Mouse (Mus musculus) embryonic facial prominence, embryonic 10.5 days (tissue): ENCODE measurements around the gene Cd81. TPM values are rescaled to one million over a fixed set of nuclear protein-coding genes. Genes with fewer than 3 reads are reported as not detected.

Source experiments
- DNase-seq: peaks from one replicate; pipeline ENCODE4 v3.0.0-alpha.2; 2017; ENCODE audit warnings: low spot score
- H3K27ac ChIP-seq: fragments of 300-500 bp; sonication (generic); replicated peaks from 2 replicates; pipeline ENCODE4 v1.5.1; 2016; ENCODE audit warnings: mild to moderate bottlenecking
- H3K27me3 ChIP-seq: fragments of 300-500 bp; sonication (generic); replicated peaks from 2 replicates; pipeline ENCODE4 v1.6.1; 2016; ENCODE audit warnings: low read depth, mild to moderate bottlenecking; ENCODE audit not compliant: poor library complexity, severe bottlenecking
- H3K36me3 ChIP-seq: fragments of 300-500 bp; sonication (generic); replicated peaks from 2 replicates; pipeline ENCODE4 v1.6.1; 2016; ENCODE audit warnings: mild to moderate bottlenecking, moderate library complexity
- H3K4me1 ChIP-seq: fragments of 300-500 bp; sonication (generic); 2 replicates; pipeline ENCODE4 v1.6.1; 2016
- H3K4me3 ChIP-seq: fragments of 300-500 bp; sonication (generic); 2 replicates; pipeline ENCODE4 v1.5.1; 2016; ENCODE audit warnings: mild to moderate bottlenecking, moderate library complexity
- H3K9me3 ChIP-seq: fragments of 300-500 bp; sonication (generic); 2 replicates; pipeline ENCODE4 v1.6.1; 2016; ENCODE audit warnings: mild to moderate bottlenecking
- WGBS: fragments of 180-500 bp; shearing (Covaris S2); methylation state at CpG from one replicate; pipeline ENCODE4 v1.1.7; 2016; 5-methylcytosine and 5-hydroxymethylcytosine counted together
- polyA plus RNA-seq: library from polyadenylated mRNA; unstranded; fragments of >200 nt; fragmentation: Nextera tagmentation; extraction: Ambion mirVana; gene quantifications from 2 replicates; pipeline ENCODE4 v1.2.1, GENCODE M21; 2016

The Cd81 gene
- polyA plus RNA-seq, 1 experiment from 2014 or later = 255 TPM

DNA sequence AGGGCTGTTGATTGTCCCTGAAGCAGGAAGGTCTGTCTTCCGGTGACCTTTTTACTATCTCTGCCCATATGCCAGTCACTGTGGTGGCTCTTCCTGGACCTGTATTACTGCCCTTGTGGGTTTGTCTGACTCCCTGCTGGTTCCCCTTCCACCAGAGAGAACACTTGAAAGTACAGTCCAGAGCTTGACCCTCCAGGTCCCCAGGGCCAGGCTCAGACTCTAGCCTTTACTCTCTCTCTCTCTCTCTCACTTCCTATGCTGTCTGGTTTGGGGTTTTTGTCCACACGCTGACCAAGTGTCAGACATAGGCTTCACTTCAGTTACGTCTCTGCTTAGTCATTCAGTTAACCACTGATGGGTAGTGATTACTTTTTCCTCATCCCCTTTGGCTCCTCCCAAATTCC, 9.6 kb upstream of the Cd81 start:
- no peaks in the 10 kb centered on the region for H3K36me3 ChIP-seq
- H3K9me3 ChIP-seq = no peaks in the 10 kb centered on the region
- 0 out of 2 replicates have a peak overlapping the region, but pooled peaks have one; percentile 21 for H3K27ac ChIP-seq
- H3K27me3 ChIP-seq = no peaks in the 10 kb centered on the region
- WGBS = 77% methylated on average over 3 of the region's 3 CpGs
- H3K4me1 ChIP-seq = peaks cover 17% of the 10 kb centered on the region
- no peak overlapping the region for H3K4me3 ChIP-seq
- no peak for DNase-seq

DNA sequence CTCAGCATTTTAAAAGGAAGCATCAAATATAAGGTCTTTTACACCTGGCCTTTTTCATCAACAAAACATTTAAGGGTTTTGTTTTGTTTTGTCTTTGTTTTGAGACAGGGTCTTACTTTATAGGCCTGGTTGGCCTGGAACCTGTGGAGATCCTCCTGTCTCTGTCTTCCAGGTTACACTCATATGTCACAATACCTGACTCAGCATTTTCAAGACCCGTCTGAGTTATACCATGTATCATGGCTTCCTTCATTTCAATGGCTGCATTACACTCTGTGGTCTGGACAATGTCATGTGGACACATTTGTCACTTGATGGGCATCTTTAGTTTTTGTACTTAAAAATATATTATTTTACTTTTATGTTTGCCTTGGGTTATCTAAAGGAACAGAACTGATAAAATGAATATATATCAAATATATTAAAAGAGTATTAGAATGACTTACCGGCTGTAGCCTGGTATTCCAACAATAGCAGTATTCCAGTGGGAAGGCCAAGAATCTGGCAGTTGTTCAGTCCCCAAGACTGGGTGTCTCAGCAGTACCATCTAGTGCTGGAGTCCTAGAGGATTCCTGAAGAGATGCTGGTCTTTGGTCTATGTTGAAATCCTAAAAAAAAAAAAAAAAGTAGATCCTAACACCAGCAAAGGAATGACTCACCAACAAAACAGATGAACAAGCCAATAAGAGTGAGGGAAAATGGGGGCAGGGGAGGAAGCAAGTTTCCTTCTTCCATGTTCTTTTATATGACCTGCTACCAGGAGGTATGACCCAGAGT, 8.3 kb upstream of the Cd81 start:
- Histone ChIP-seq H3K36me3 (no peaks in the 10 kb centered on the region), H3K4me3 (no peak overlapping the region), H3K9me3 (no peaks in the 10 kb centered on the region), H3K4me1 (peaks cover 17% of the 10 kb centered on the region), H3K27me3 (no peaks in the 10 kb centered on the region), H3K27ac (no peak overlapping the region)
- DNase-seq = no peak
- WGBS = 96% methylated on average over 2 of the region's 2 CpGs

DNA sequence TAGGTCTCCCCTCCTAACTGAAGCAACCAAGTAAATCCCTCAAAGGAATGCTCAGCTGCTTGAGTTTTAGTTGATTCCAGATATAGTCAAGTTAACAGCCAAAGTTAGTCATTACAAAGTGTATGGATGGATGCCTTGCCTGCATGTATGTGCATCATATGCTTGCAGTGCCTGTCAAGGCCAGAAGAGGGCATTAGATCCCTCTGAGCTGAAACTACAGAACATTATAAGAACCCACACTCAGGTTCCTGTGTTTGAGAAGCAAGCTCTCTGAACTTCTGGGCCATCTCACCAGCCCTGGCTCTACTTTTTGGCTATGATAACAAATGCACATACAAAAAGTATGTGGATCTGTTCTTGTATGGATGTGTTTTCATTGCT, 7.7 kb upstream of the Cd81 start:
- no peak overlapping the region for H3K4me3 ChIP-seq
- no peaks in the 10 kb centered on the region for H3K9me3 ChIP-seq
- no peaks in the 10 kb centered on the region for H3K36me3 ChIP-seq
- no peak for DNase-seq
- no peak overlapping the region for H3K27ac ChIP-seq
- peaks cover 17% of the 10 kb centered on the region for H3K4me1 ChIP-seq
- no peaks in the 10 kb centered on the region for H3K27me3 ChIP-seq

DNA sequence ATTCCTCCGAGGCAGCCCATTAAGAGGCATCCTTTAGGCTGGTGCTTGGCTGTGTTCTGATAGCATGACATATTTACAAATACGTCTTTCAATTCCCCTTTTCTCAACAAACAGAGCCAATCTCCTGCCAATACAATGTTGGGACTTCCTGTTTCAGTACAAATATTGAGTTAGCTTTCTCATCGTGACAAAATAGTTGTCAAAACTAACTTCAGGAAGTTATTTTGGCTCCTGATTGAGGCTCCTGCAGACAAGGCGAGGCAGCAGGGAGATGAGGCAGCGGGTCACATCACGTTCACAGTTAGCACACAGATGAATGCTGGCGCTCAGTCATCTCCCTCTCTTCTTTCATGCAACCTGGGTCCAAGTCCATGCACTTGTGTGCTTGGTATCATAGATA, 6.2 kb upstream of the Cd81 start:
- Histone ChIP-seq H3K4me1 (peaks cover 16% of the 10 kb centered on the region), H3K4me3 (no peak overlapping the region), H3K27me3 (no peaks in the 10 kb centered on the region), H3K27ac (no peak overlapping the region), H3K36me3 (no peaks in the 10 kb centered on the region), H3K9me3 (no peaks in the 10 kb centered on the region)
- DNase-seq = no peak
- 85% methylated on average over 7 of the region's 7 CpGs for WGBS

DNA sequence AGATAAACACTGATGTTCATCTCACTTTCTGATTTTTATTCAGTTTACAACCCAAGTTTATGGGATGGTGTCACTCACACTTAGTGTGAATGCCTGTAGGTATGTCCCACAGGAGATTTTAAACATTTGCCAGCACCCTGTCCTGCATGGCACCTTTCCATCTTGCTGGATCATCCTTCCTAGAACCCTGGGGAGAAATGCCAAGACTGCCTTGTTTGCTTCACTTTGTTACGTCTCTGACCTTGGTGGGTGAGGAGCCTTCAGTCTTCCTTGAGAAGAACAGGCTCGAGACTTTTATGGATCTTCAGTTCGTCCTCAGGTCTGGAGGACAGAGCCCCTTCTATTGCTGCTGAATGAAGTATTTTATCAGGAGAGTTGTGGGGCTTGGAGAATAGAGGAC, 3.2 kb upstream of the Cd81 start:
- Histone ChIP-seq H3K27me3 (no peaks in the 10 kb centered on the region), H3K27ac (no peak overlapping the region), H3K4me3 (no peak overlapping the region), H3K4me1 (peaks cover 20% of the 10 kb centered on the region), H3K36me3 (no peaks in the 10 kb centered on the region), H3K9me3 (no peaks in the 10 kb centered on the region)
- 79% methylated on average over 3 of the region's 3 CpGs for WGBS
- DNase-seq = no peak

DNA sequence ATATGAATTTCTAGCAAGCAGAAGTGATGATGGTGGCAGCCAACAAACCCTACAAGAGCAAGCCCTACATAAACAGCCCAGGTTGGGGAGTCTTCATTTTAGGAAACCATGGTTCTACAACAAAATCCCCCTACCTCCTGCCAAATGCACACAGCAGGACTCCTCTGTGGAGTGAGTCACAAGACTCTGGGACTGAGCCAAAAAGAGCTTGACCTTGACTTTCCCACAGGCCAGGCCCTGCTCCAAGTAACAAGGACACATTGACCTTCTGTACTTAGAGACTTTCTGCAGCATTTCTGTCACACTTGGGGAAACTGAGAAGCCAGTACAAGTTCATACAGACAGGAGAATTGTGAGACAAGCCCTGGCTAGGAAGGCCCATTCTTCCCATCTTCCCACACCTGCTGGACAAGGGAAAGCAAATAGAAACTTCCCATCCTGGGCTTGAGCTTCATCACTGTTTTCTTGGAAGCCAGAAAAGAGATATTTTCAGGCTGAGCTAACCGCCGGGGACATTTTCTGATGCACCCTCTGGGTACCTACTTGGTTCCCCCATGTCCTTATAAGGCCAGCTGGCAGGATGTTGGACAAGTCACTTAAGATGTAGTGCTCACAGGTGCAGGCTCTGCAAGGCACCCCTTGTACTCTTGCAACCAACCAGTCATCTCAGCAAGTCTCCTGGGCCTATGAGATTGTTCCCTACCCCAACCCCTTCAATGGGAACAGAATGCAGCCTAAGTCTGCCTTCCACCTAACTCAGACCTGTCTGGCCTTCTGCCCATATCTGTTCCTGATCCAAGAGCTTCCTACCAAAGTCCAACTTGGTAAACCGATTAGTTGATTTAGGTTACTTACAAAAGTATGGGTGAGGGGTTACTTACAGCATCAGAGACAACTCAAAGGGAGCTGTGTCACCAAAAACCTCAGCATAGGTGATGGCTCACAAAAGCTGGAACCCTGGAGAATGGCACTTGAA, 2.4 kb upstream of the Cd81 start:
- Histone ChIP-seq H3K27ac (no peak overlapping the region), H3K4me1 (peaks cover 28% of the 10 kb centered on the region), H3K9me3 (no peaks in the 10 kb centered on the region), H3K4me3 (no peak overlapping the region), H3K36me3 (peaks cover 7% of the 10 kb centered on the region; the same call in 1 of the 2 replicates), H3K27me3 (no peaks in the 10 kb centered on the region)
- 93% methylated on average over 3 of the region's 3 CpGs for WGBS
- DNase-seq = no peak

DNA sequence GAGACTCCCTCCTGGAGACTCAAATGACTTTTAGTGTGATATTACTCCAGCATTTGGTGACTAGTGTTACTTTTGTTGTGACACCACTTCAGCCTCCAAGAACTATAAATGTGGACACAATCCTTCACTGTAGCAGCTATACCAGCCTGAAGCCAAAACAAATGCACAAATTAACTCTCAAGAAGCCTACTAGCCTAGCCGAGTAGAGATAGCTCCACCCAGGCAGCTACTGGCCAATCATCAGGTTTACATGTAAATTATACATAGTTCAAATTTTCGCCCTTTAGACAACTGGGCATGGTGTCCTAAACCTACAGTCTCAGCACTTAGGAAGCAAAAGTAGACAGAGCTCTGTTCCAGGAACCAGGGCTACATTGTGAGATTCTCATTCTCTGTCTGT, 1.2 kb upstream of the Cd81 start:
- DNase-seq = no peak
- 62% methylated on average over 2 of the region's 2 CpGs for WGBS
- Histone ChIP-seq H3K27me3 (no peaks in the 10 kb centered on the region), H3K36me3 (peaks cover 19% of the 10 kb centered on the region), H3K27ac (no peak overlapping the region), H3K4me1 (peaks cover 40% of the 10 kb centered on the region), H3K9me3 (no peaks in the 10 kb centered on the region), H3K4me3 (no peak overlapping the region)

DNA sequence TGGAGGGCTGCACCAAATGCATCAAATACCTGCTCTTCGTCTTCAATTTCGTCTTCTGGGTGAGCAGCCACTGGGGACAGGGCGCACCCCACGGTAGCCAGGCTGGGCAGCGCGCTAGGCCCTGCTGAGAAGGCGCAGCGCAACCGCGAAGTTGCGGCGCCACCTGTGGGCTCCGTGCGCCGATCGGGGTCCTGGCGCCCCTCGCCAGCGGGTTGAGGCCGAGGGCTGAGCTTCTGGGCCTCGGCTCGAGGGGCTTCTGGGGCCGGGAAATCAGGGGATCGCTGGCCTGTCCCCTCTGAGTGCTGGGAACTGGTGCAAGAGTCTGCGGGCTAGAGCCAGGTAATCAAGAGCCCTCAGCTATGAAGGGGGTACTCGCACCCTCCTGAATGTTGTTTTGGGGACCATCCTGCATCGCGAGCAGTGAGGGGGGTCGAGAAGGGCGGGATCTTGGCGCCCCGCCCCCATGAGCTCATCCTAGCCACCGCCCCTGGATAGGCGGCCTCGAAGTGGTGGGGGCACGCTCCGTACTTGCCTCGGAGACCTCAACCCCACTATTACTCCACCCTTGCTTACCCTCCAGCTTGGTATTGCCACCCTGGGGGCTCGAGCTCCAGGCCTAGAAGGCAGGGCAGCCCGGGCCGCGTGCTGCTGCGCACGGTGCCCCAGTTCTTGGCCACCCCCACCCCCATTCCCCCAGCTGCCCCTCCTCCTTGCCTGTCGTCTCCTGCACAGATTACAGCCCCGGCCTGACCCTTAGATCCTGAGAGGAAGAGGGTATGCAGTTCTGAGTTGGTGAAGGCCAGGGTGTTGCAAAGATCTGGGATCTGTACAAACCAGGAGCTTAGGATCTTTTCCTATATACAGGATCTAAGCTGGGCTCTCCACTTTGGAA, 715 bp downstream of the Cd81 start:
- DNase-seq = peak; percentile 81
- peaks cover 37% of the 10 kb centered on the region for H3K36me3 ChIP-seq
- H3K9me3 ChIP-seq = no peaks in the 10 kb centered on the region
- WGBS = under 1% methylated on average over 46 of the region's 46 CpGs
- peaks cover 52% of the 10 kb centered on the region for H3K4me1 ChIP-seq
- H3K4me3 ChIP-seq = peak overlapping the region; percentile 82
- H3K27me3 ChIP-seq = no peaks in the 10 kb centered on the region
- H3K27ac ChIP-seq = peak overlapping the region; percentile 94

DNA sequence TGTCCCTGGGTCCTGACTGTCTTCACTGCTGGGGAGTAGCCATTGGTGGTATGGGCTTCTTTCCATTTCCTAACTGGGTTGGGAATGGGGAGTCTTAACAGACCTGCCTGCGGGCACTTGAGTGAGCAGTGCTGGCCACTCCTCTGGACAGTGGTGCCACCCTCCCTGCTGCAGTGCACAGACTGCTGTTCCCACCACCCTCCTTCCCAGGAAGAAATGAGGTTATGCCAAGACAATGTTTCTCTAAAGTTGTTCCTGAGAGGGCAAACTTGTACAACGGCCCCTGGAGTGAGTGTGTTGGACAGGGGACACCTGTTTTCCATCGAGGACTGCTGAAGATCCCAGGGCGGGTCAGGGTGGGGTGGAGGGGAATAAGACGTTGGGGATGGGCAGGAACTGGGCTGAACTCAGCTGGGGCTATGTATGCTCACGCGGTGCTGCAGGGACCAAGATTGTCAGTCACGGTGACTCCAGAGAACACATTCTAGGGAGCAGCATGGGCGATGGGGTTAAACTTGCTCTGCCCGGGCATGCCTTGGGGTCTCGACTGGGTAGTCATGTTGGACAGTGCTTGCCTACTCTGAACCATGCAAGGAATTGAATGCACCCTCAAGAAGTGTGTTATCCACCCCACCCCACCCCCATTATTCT, 1.5 kb downstream of the Cd81 start:
- Histone ChIP-seq H3K36me3 (peaks cover 45% of the 10 kb centered on the region), H3K27ac (peak overlapping the region; percentile 94), H3K9me3 (no peaks in the 10 kb centered on the region), H3K4me1 (peaks cover 59% of the 10 kb centered on the region), H3K4me3 (peak overlapping the region; percentile 82), H3K27me3 (no peaks in the 10 kb centered on the region)
- DNase-seq = no peak
- 63% methylated on average over 11 of the region's 11 CpGs for WGBS

DNA sequence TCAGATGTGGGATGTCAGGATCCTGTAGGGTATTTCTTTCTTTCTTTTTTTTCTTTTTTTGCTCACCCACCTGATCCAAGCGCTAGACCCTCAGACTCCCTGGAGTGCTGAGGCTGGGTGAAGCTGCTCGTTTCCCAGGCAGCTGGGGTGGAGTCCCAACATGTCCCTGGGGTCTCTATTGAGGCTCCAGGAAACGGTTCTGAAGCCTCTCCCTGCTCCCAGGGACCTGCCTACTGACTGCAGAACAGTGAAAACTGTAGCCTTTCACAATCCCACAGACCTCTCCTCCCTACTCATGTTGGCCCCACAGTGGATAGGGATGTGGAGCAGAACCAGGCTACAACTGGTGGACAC, 2.0 kb downstream of the Cd81 start:
- H3K27me3 ChIP-seq = no peaks in the 10 kb centered on the region
- H3K4me3 ChIP-seq = peak overlapping the region; percentile 82
- H3K4me1 ChIP-seq = peaks cover 62% of the 10 kb centered on the region
- WGBS = 62% methylated on average over 3 of the region's 3 CpGs
- H3K9me3 ChIP-seq = no peaks in the 10 kb centered on the region
- peaks cover 50% of the 10 kb centered on the region for H3K36me3 ChIP-seq
- no peak overlapping the region for H3K27ac ChIP-seq
- DNase-seq = no peak

DNA sequence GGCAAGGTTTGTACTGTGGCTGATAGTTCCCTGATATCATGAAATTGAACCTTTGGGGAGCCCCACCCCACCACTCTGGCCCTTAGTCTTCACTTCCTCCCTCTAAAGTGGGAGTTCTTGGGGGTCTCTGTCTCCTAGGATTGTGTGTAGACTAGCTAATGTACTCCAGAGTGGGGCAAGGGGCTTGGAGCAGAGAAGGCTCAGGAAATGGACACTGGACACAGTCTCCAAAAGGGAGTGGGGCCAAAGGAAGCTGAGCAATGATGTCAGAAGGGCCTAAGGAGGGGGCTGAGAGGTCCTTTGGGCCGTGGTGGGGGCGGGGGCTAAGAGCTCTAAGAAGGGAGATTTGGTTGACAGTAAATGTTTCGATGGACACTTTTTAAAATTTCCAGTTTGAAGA, 2.5 kb downstream of the Cd81 start:
- H3K27me3 ChIP-seq = no peaks in the 10 kb centered on the region
- peak overlapping the region; percentile 82 for H3K4me3 ChIP-seq
- no peak for DNase-seq
- 88% methylated on average over 3 of the region's 3 CpGs for WGBS
- no peaks in the 10 kb centered on the region for H3K9me3 ChIP-seq
- peaks cover 52% of the 10 kb centered on the region for H3K36me3 ChIP-seq
- H3K4me1 ChIP-seq = peaks cover 62% of the 10 kb centered on the region
- peak overlapping the region; percentile 16; the same call in 1 of the 2 replicates for H3K27ac ChIP-seq
